Mouse (Mus musculus) megakaryocyte-erythroid progenitor cell, adult 5-6 weeks (primary cell): ENCODE results near the gene Hist1h2bp. TPM values are rescaled to one million over a fixed set of nuclear protein-coding genes. Genes with fewer than 3 reads are reported as not detected.
A peak's percentile ranks its signal among the peaks of the same experiment; 100 is the strongest.

Experiments used
- ATAC-seq: replicated peaks from 2 replicates; pipeline ENCODE4 v1.8.0; 2016; ENCODE audit warnings: mild to moderate bottlenecking, inconsistent platforms; ENCODE audit not compliant: severe bottlenecking, poor library complexity, low FRiP score, low TSS enrichment
- total RNA-seq, 2 experiments: library from RNA; stranded (forward) in 1 of 2; stranded (reverse) in 1 of 2; fragments of 200-1000, 215-1000 nt in 1 of 2; fragments of >200 nt in 1 of 2; fragmentation: Nextera tagmentation in 1 of 2; gene quantifications; 2 replicates each; pipeline ENCODE4 v1.2.3; 2014 to 2017

Gene Hist1h2bp
- total RNA-seq, 2 experiments from 2014 or later = 33.7 to 62.9 TPM

GRCm38 (mm10) chr13:21831418-21832394 is 44.4 kb downstream of the Hist1h2bp start, which contains the start of gene Hist1h4n:
TSS of gene Hist1h4n (minus strand) at chr13:21832196.
- ATAC-seq = peak; percentile 52

- peak; percentile 79 for ATAC-seq
Observed at GRCm38 (mm10) chr13:21833461-21833860, 46.2 kb downstream of the Hist1h2bp start, which contains the start of the genes Hist1h2ap and Hist1h2br. TSS of gene Hist1h2ap (minus strand) at chr13:21833507. TSS of gene Hist1h2br (plus strand) at chr13:21833743.

Other genes with a start within 250 kb of the Hist1h2bp start
- gene Olfr1366, start 244.7 kb upstream of the Hist1h2bp start, total RNA-seq (2014; fragmentation: Nextera tagmentation) = not detected in 2 replicates
- not detected in 2 replicates for gene Olfr1366, start 244.7 kb upstream of the Hist1h2bp start, total RNA-seq (2017)
- not detected in 2 replicates for gene Olfr1535, start 227.6 kb upstream of the Hist1h2bp start, total RNA-seq (2014; fragmentation: Nextera tagmentation)
- gene Olfr1535, start 227.6 kb upstream of the Hist1h2bp start, total RNA-seq (2017) = not detected in 2 replicates
- gene Olfr1364, start 205.7 kb upstream of the Hist1h2bp start, total RNA-seq (2014; fragmentation: Nextera tagmentation) = not detected in 2 replicates
- gene Olfr1364, start 205.7 kb upstream of the Hist1h2bp start, total RNA-seq (2017) = not detected in 2 replicates
- not detected in 2 replicates for gene Olfr1362, start 173.4 kb upstream of the Hist1h2bp start, total RNA-seq (2014; fragmentation: Nextera tagmentation)
- gene Olfr1362, start 173.4 kb upstream of the Hist1h2bp start, total RNA-seq (2017) = not detected in 2 replicates
- not detected in 2 replicates for gene Olfr11, start 144.9 kb upstream of the Hist1h2bp start, total RNA-seq (2014; fragmentation: Nextera tagmentation)
- gene Olfr11, start 144.9 kb upstream of the Hist1h2bp start, total RNA-seq (2017) = not detected in 2 replicates
- not detected in 2 replicates for gene Olfr1361, start 124.1 kb upstream of the Hist1h2bp start, total RNA-seq (2014; fragmentation: Nextera tagmentation)
- not detected in 2 replicates for gene Olfr1361, start 124.1 kb upstream of the Hist1h2bp start, total RNA-seq (2017)
- gene Olfr1360, start 110.1 kb upstream of the Hist1h2bp start, total RNA-seq (2014; fragmentation: Nextera tagmentation) = not detected in 2 replicates
- gene Olfr1360, start 110.1 kb upstream of the Hist1h2bp start, total RNA-seq (2017) = not detected in 2 replicates
- gene Olfr1359, start 89.3 kb upstream of the Hist1h2bp start, total RNA-seq (2014; fragmentation: Nextera tagmentation) = not detected in 2 replicates
- gene Olfr1359, start 89.3 kb upstream of the Hist1h2bp start, total RNA-seq (2017) = not detected in 2 replicates
- 430 and 709 TPM in 2 replicates for gene Hist1h2bl, start 71.3 kb upstream of the Hist1h2bp start, total RNA-seq (2014; fragmentation: Nextera tagmentation)
- 345 and 387 TPM in 2 replicates for gene Hist1h2bl, start 71.3 kb upstream of the Hist1h2bp start, total RNA-seq (2017)
- 3.0 and 26.7 TPM in 2 replicates for gene Hist1h2ai, start 71.0 kb upstream of the Hist1h2bp start, total RNA-seq (2014; fragmentation: Nextera tagmentation)
- gene Hist1h2ai, start 71.0 kb upstream of the Hist1h2bp start, total RNA-seq (2017) = 582 and 1,238 TPM in 2 replicates
- gene Hist1h3h, start 69.8 kb upstream of the Hist1h2bp start, total RNA-seq (2014; fragmentation: Nextera tagmentation) = 21.9 TPM in 1 of 2 replicates, not detected in the other
- gene Hist1h3h, start 69.8 kb upstream of the Hist1h2bp start, total RNA-seq (2017) = 175 and 228 TPM in 2 replicates
- gene Hist1h2bm, start 65.4 kb upstream of the Hist1h2bp start, total RNA-seq (2014; fragmentation: Nextera tagmentation) = 242 and 265 TPM in 2 replicates
- 262 and 417 TPM in 2 replicates for gene Hist1h2bm, start 65.4 kb upstream of the Hist1h2bp start, total RNA-seq (2017)
- gene Hist1h4j, start 52.4 kb upstream of the Hist1h2bp start, total RNA-seq (2014; fragmentation: Nextera tagmentation) = 3.8 and 29.3 TPM in 2 replicates
- gene Hist1h4j, start 52.4 kb upstream of the Hist1h2bp start, total RNA-seq (2017) = 302 and 554 TPM in 2 replicates
- 396 and 799 TPM in 2 replicates for gene Hist1h4k, start 37.0 kb upstream of the Hist1h2bp start, total RNA-seq (2014; fragmentation: Nextera tagmentation)
- 1,621 and 1,651 TPM in 2 replicates for gene Hist1h4k, start 37.0 kb upstream of the Hist1h2bp start, total RNA-seq (2017)
- 179 and 217 TPM in 2 replicates for gene Hist1h2ak, start 33.6 kb upstream of the Hist1h2bp start, total RNA-seq (2014; fragmentation: Nextera tagmentation)
- gene Hist1h2ak, start 33.6 kb upstream of the Hist1h2bp start, total RNA-seq (2017) = 715 and 1,091 TPM in 2 replicates
- 483 and 930 TPM in 2 replicates for gene Hist1h2bn, start 33.3 kb upstream of the Hist1h2bp start, total RNA-seq (2014; fragmentation: Nextera tagmentation)
- 1,170 and 1,659 TPM in 2 replicates for gene Hist1h2bn, start 33.3 kb upstream of the Hist1h2bp start, total RNA-seq (2017)
- gene Hist1h1b, start 6.8 kb upstream of the Hist1h2bp start, total RNA-seq (2014; fragmentation: Nextera tagmentation) = 569 and 631 TPM in 2 replicates
- 1,368 and 2,131 TPM in 2 replicates for gene Hist1h1b, start 6.8 kb upstream of the Hist1h2bp start, total RNA-seq (2017)
- gene Hist1h3i, start 4.1 kb upstream of the Hist1h2bp start, total RNA-seq (2014; fragmentation: Nextera tagmentation) = 310 and 340 TPM in 2 replicates
- 88.3 and 299 TPM in 2 replicates for gene Hist1h3i, start 4.1 kb upstream of the Hist1h2bp start, total RNA-seq (2017)
- gene Hist1h2an, start 243 bp upstream of the Hist1h2bp start, total RNA-seq (2014; fragmentation: Nextera tagmentation) = 4.6 and 28.8 TPM in 2 replicates
- 538 and 611 TPM in 2 replicates for gene Hist1h2an, start 243 bp upstream of the Hist1h2bp start, total RNA-seq (2017)
- gene Hist1h2bq, start 22.7 kb downstream of the Hist1h2bp start, total RNA-seq (2014; fragmentation: Nextera tagmentation) = 395 and 796 TPM in 2 replicates
- gene Hist1h2bq, start 22.7 kb downstream of the Hist1h2bp start, total RNA-seq (2017) = 0.72 and 1.2 TPM in 2 replicates
- gene Hist1h2ao, start 23.0 kb downstream of the Hist1h2bp start, total RNA-seq (2014; fragmentation: Nextera tagmentation) = not detected in 2 replicates
- not detected in 2 replicates for gene Hist1h2ao, start 23.0 kb downstream of the Hist1h2bp start, total RNA-seq (2017)
- gene Hist1h4m, start 24.3 kb downstream of the Hist1h2bp start, total RNA-seq (2014; fragmentation: Nextera tagmentation) = 256 and 298 TPM in 2 replicates
- gene Hist1h4m, start 24.3 kb downstream of the Hist1h2bp start, total RNA-seq (2017) = 1,434 and 2,567 TPM in 2 replicates
- gene Hist1h4n, start 44.7 kb downstream of the Hist1h2bp start, total RNA-seq (2014; fragmentation: Nextera tagmentation) = 49.1 and 171 TPM in 2 replicates
- gene Hist1h4n, start 44.7 kb downstream of the Hist1h2bp start, total RNA-seq (2017) = 1,378 and 1,797 TPM in 2 replicates
- 177 TPM in 2 replicates for gene Hist1h2ap, start 46.0 kb downstream of the Hist1h2bp start, total RNA-seq (2014; fragmentation: Nextera tagmentation)
- 4,662 and 4,902 TPM in 2 replicates for gene Hist1h2ap, start 46.0 kb downstream of the Hist1h2bp start, total RNA-seq (2017)
- gene Hist1h2br, start 46.3 kb downstream of the Hist1h2bp start, total RNA-seq (2014; fragmentation: Nextera tagmentation) = 372 and 874 TPM in 2 replicates
- gene Hist1h2br, start 46.3 kb downstream of the Hist1h2bp start, total RNA-seq (2017) = 126 and 201 TPM in 2 replicates
- gene Zfp184, start 157.6 kb downstream of the Hist1h2bp start, total RNA-seq (2014; fragmentation: Nextera tagmentation) = 1.5 and 2.5 TPM in 2 replicates
- gene Zfp184, start 157.6 kb downstream of the Hist1h2bp start, total RNA-seq (2017) = 3.1 and 10.7 TPM in 2 replicates
- not detected in 2 replicates for gene Pom121l2, start 193.7 kb downstream of the Hist1h2bp start, total RNA-seq (2014; fragmentation: Nextera tagmentation)
- not detected in 2 replicates for gene Pom121l2, start 193.7 kb downstream of the Hist1h2bp start, total RNA-seq (2017)
- not detected in 2 replicates for gene Prss16, start 222.3 kb downstream of the Hist1h2bp start, total RNA-seq (2014; fragmentation: Nextera tagmentation)
- 0.19 and 0.89 TPM in 2 replicates for gene Prss16, start 222.3 kb downstream of the Hist1h2bp start, total RNA-seq (2017)
- 11.1 TPM in 1 of 2 replicates, not detected in the other for gene Hist1h2ah, start 248.1 kb downstream of the Hist1h2bp start, total RNA-seq (2014; fragmentation: Nextera tagmentation)
- gene Hist1h2ah, start 248.1 kb downstream of the Hist1h2bp start, total RNA-seq (2017) = 482 and 578 TPM in 2 replicates
- gene Hist1h2bk, start 248.4 kb downstream of the Hist1h2bp start, total RNA-seq (2014; fragmentation: Nextera tagmentation) = 142 and 423 TPM in 2 replicates
- 812 and 1,118 TPM in 2 replicates for gene Hist1h2bk, start 248.4 kb downstream of the Hist1h2bp start, total RNA-seq (2017)